Mouse (Mus musculus) MEL (cell line): ENCODE results near the gene Vps50. TPM values are rescaled to one million over a fixed set of nuclear protein-coding genes. Genes with fewer than 3 reads are reported as not detected.

ENCODE experiments used
- DNase-seq: peaks from one replicate; pipeline ENCODE4 v3.0.0; 2011; ENCODE audit warnings: low read depth, low spot score
- H3K27ac ChIP-seq: 2 replicates; pipeline ENCODE4 v1.5.1; 2012; ENCODE audit warnings: low read depth, mild to moderate bottlenecking, control low read depth, low read length, moderate library complexity; ENCODE audit not compliant: control insufficient read depth
- H3K27me3 ChIP-seq, 2 experiments: fragments of 150-350 bp in 1 of 2; sonication (generic) in 1 of 2; 2 replicates each; pipeline ENCODE4 v1.6.1; 2012; ENCODE audit warnings: low read length in 2 of 2, mild to moderate bottlenecking in 2 of 2, improper control_type of control experiment in 1 of 2, moderate library complexity in 1 of 2; ENCODE audit not compliant: insufficient read depth in 2 of 2, control insufficient read depth in 1 of 2
- H3K36me3 ChIP-seq, 2 experiments: 2 replicates each; pipeline ENCODE4 v1.6.1; 2012 to 2014; ENCODE audit warnings: low read length in 2 of 2, improper control_type of control experiment in 1 of 2, inconsistent platforms in 1 of 2, mild to moderate bottlenecking in 1 of 2; ENCODE audit not compliant: insufficient read depth in 2 of 2, control insufficient read depth in 1 of 2
- H3K4me1 ChIP-seq, 2 experiments: fragments of 150-350 bp in 1 of 2; sonication (generic) in 1 of 2; 2 replicates each; pipeline ENCODE4 v1.6.1; 2012; ENCODE audit warnings: low read length in 2 of 2, improper control_type of control experiment in 1 of 2, mild to moderate bottlenecking in 1 of 2; ENCODE audit not compliant: insufficient read depth in 2 of 2, control insufficient read depth in 1 of 2
- H3K4me3 ChIP-seq, 2 experiments: fragments of 150-350 bp in 1 of 2; sonication (generic) in 1 of 2; 2 replicates each; pipeline ENCODE4 v1.5.1; 2012; ENCODE audit warnings: low read depth in 2 of 2, low read length in 2 of 2, mild to moderate bottlenecking in 2 of 2, moderate library complexity in 2 of 2, control low read depth in 1 of 2, improper control_type of control experiment in 1 of 2; ENCODE audit not compliant: control insufficient read depth in 1 of 2, insufficient read depth in 1 of 2
- H3K79me2 ChIP-seq: 2 replicates; pipeline ENCODE4 v1.6.1; 2012; ENCODE audit warnings: mild to moderate bottlenecking, low read length, moderate library complexity; ENCODE audit not compliant: control insufficient read depth, poor library complexity, insufficient read depth
- H3K9ac ChIP-seq: 2 replicates; pipeline ENCODE4 v1.6.1; 2012; ENCODE audit warnings: low read depth, mild to moderate bottlenecking, control low read depth, low read length, moderate library complexity; ENCODE audit not compliant: control insufficient read depth, poor library complexity, severe bottlenecking
- H3K9me3 ChIP-seq: fragments of 150-350 bp; sonication (generic); replicated peaks from 2 replicates; pipeline ENCODE4 v1.6.1; 2012; ENCODE audit warnings: mild to moderate bottlenecking, low read length, improper control_type of control experiment, moderate library complexity; ENCODE audit not compliant: insufficient read depth
- CHD1 ChIP-seq: IDR thresholded peaks from 2 replicates; pipeline ENCODE4 v1.6.1; 2012; ENCODE audit warnings: low read depth, mild to moderate bottlenecking, inconsistent platforms, low read length, improper control_type of control experiment
- CHD2 ChIP-seq: IDR thresholded peaks from 2 replicates; pipeline ENCODE4 v1.6.1; 2011; ENCODE audit warnings: low read length, improper control_type of control experiment
- E2F4 ChIP-seq: IDR thresholded peaks from 2 replicates; pipeline ENCODE4 v1.6.1; 2011; ENCODE audit warnings: low read depth, low read length, improper control_type of control experiment, borderline replicate concordance
- ELF1 ChIP-seq: IDR thresholded peaks from 2 replicates; pipeline ENCODE4 v1.6.1; 2014; ENCODE audit warnings: low read depth, mild to moderate bottlenecking, inconsistent platforms, low read length, improper control_type of control experiment, moderate library complexity
- EP300 ChIP-seq, 2 experiments: IDR thresholded peaks; 2 replicates each; pipeline ENCODE4 v1.6.1; 2011; ENCODE audit warnings: improper control_type of control experiment in 2 of 2, low read length in 2 of 2, low read depth in 1 of 2, mild to moderate bottlenecking in 1 of 2
- ETS1 ChIP-seq: IDR thresholded peaks from 2 replicates; pipeline ENCODE4 v1.6.1; 2012; ENCODE audit warnings: low read depth, mild to moderate bottlenecking, inconsistent platforms, low read length, improper control_type of control experiment, moderate library complexity
- GABPA ChIP-seq: IDR thresholded peaks from 2 replicates; pipeline ENCODE4 v1.6.1; 2012; ENCODE audit warnings: low read depth, mild to moderate bottlenecking, inconsistent platforms, low read length, improper control_type of control experiment, moderate library complexity
- GATA1 ChIP-seq: IDR thresholded peaks from 2 replicates; pipeline ENCODE4 v1.6.1; 2011; ENCODE audit warnings: low read depth, low read length, improper control_type of control experiment
- HCFC1 ChIP-seq: IDR thresholded peaks from 2 replicates; pipeline ENCODE4 v1.6.1; 2012; ENCODE audit warnings: low read depth, mild to moderate bottlenecking, inconsistent platforms, low read length, improper control_type of control experiment, moderate library complexity
- JUND ChIP-seq: IDR thresholded peaks from 2 replicates; pipeline ENCODE4 v1.6.1; 2011; ENCODE audit warnings: low read depth, mild to moderate bottlenecking, improper control_type of control experiment, low read length
- KAT2A ChIP-seq: conservative IDR thresholded peaks from 2 replicates; pipeline ENCODE4 v1.6.1; 2012; ENCODE audit warnings: low read depth, low read length, improper control_type of control experiment, inconsistent platforms
- MEF2A ChIP-seq: IDR thresholded peaks from 2 replicates; pipeline ENCODE4 v1.6.1; 2014; ENCODE audit warnings: low read depth, mild to moderate bottlenecking, inconsistent platforms, low read length, improper control_type of control experiment; ENCODE audit not compliant: poor library complexity, insufficient replicate concordance, severe bottlenecking; ENCODE audit errors: extremely low read depth
- MXI1 ChIP-seq: IDR thresholded peaks from 2 replicates; pipeline ENCODE4 v1.6.1; 2011; ENCODE audit warnings: mild to moderate bottlenecking, low read depth, low read length, improper control_type of control experiment
- MYB ChIP-seq: IDR thresholded peaks from 2 replicates; pipeline ENCODE4 v1.6.1; 2011; ENCODE audit warnings: mild to moderate bottlenecking, low read depth, low read length, improper control_type of control experiment
- NELFE ChIP-seq: IDR thresholded peaks from 2 replicates; pipeline ENCODE4 v1.6.1; 2011; ENCODE audit warnings: low read depth, low read length, improper control_type of control experiment
- POLR2AphosphoS5 ChIP-seq: IDR thresholded peaks from 2 replicates; pipeline ENCODE4 v1.6.1; 2012; ENCODE audit warnings: low read depth, borderline replicate concordance, mild to moderate bottlenecking, inconsistent platforms, low read length, moderate library complexity, mixed read lengths
- RAD21 ChIP-seq: IDR thresholded peaks from 2 replicates; pipeline ENCODE4 v1.6.1; 2011; ENCODE audit warnings: mild to moderate bottlenecking, low read depth, low read length, improper control_type of control experiment
- TAL1 ChIP-seq: IDR thresholded peaks from 2 replicates; pipeline ENCODE4 v1.6.1; 2012; ENCODE audit warnings: mild to moderate bottlenecking, inconsistent platforms, low read length, moderate library complexity, mixed read lengths
- TBP ChIP-seq: IDR thresholded peaks from 2 replicates; pipeline ENCODE4 v1.8.0; 2011; ENCODE audit warnings: low read depth, low read length, improper control_type of control experiment
- TCF12 ChIP-seq: IDR thresholded peaks from 2 replicates; pipeline ENCODE4 v1.6.1; 2014; ENCODE audit warnings: low read depth, mild to moderate bottlenecking, inconsistent platforms, low read length, improper control_type of control experiment, moderate library complexity
- UBTF ChIP-seq: IDR thresholded peaks from 2 replicates; pipeline ENCODE4 v1.6.1; 2012; ENCODE audit warnings: low read depth, mild to moderate bottlenecking, inconsistent platforms, low read length, improper control_type of control experiment, moderate library complexity, borderline replicate concordance; ENCODE audit not compliant: insufficient read depth
- USF1 ChIP-seq: IDR thresholded peaks from 2 replicates; pipeline ENCODE4 v1.6.1; 2014; ENCODE audit warnings: low read depth, mild to moderate bottlenecking, inconsistent platforms, low read length, improper control_type of control experiment, moderate library complexity
- USF2 ChIP-seq, 2 experiments: IDR thresholded peaks; 2 replicates each; pipeline ENCODE4 v1.6.1; 2011 to 2012; ENCODE audit warnings: improper control_type of control experiment in 2 of 2, low read length in 2 of 2, borderline replicate concordance in 1 of 2, inconsistent platforms in 1 of 2, low read depth in 1 of 2, mild to moderate bottlenecking in 1 of 2; ENCODE audit not compliant: insufficient read depth in 1 of 2
- ZC3H11A ChIP-seq: IDR thresholded peaks from 2 replicates; pipeline ENCODE4 v1.6.1; 2012; ENCODE audit warnings: low read depth, mild to moderate bottlenecking, inconsistent platforms, low read length, improper control_type of control experiment
- ZKSCAN1 ChIP-seq: IDR thresholded peaks from 2 replicates; pipeline ENCODE4 v1.6.1; 2012; ENCODE audit warnings: low read depth, mild to moderate bottlenecking, inconsistent platforms, low read length, improper control_type of control experiment, moderate library complexity
- ZNF384 ChIP-seq: IDR thresholded peaks from 2 replicates; pipeline ENCODE4 v1.6.1; 2012; ENCODE audit warnings: low read depth, mild to moderate bottlenecking, inconsistent platforms, low read length, improper control_type of control experiment
- polyA plus RNA-seq, 2 experiments: library from polyadenylated mRNA; stranded (reverse) in 1 of 2; unstranded in 1 of 2; fragments of >175 nt in 1 of 2; fragments of >200 nt in 1 of 2; gene quantifications; 2 replicates each; pipeline versions ENCODE4 v1.2.1 to v1.2.4; 2012; ENCODE audit warnings: low replicate concordance in 2 of 2, low read depth in 1 of 2; ENCODE audit not compliant: insufficient read length in 2 of 2, insufficient read depth in 1 of 2, missing spikeins in 1 of 2
- total RNA-seq: library from RNA; depleted of rRNA; stranded (reverse); fragments of 300-350 nt; gene quantifications from 2 replicates; pipeline ENCODE4 v1.2.3, GENCODE M21; 2012

The Vps50 gene
- total and polyA plus RNA-seq, 3 experiments = 13.5 to 20.2 TPM; not detected in 1

- no peaks in the 10 kb centered on the region for H3K4me1 ChIP-seq
- no peak overlapping the region for H3K4me3 ChIP-seq
- peaks cover 0 to 3% of the 10 kb centered on the region in 2 experiments; a peak in 1 of 4 replicates for H3K36me3 ChIP-seq
- TF ChIP-seq TBP (no peak), E2F4 (no peak), ETS1 (no peak), CHD1 (no peak), KAT2A (no peak), USF2 (IDR thresholded peaks at IDR 0.05; ENCODE audit: borderline replicate concordance in 1 of 2, insufficient read depth in 1 of 2, low read depth in 1 of 2, low read length in 2 of 2) (no peak), ZKSCAN1 (no peak), TCF12 (no peak), MXI1 (no peak), GABPA (no peak), JUND (no peak), CHD2 (no peak)
- TF ChIP-seq, all 39 proteins: peak for 0
- Histone ChIP-seq H3K27ac (no peak overlapping the region), H3K9me3 (no peaks in the 10 kb centered on the region), H3K79me2 (peaks cover 3% of the 10 kb centered on the region), H3K9ac (no peak overlapping the region), H3K27me3 (no peaks in the 10 kb centered on the region)
- no peak for DNase-seq
Measured at GRCm38 (mm10) chr6:3511612-3512011, 13.4 kb downstream of the Vps50 start.

DNA sequence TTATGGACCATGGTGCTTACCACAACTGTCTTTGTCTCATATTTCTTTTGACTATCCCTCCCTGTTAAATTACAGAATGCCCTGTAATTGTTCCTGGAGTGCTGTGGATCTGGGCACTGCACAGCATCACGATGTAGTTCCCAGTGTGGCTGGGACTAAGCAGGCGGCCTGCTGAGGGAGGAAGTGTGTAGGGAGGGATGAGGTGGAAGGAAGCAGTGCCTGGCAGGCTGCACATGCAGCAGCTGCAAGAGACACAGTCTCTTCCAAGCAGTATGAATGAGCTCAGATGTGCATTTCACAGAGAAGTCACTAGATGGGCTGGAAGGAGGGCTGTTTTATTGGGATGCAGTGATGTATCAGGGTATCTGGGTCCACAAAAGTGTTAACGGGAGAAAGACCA is 14.4 kb downstream of the Vps50 start:
- no peak for DNase-seq
- Histone ChIP-seq H3K27me3 (no peaks in the 10 kb centered on the region), H3K4me3 (no peak overlapping the region), H3K27ac (no peak overlapping the region), H3K79me2 (peaks cover 3% of the 10 kb centered on the region), H3K4me1 (no peaks in the 10 kb centered on the region), H3K9me3 (no peaks in the 10 kb centered on the region), H3K9ac (no peak overlapping the region), H3K36me3 (peaks cover 0 to 3% of the 10 kb centered on the region in 2 experiments; a peak in 1 of 4 replicates)
- TF ChIP-seq ELF1 (no peak), ZC3H11A (no peak), TAL1 (no peak), CHD1 (no peak), GATA1 (no peak), EP300 (IDR thresholded peaks at IDR 0.05; ENCODE audit: low read depth in 1 of 2, low read length in 2 of 2) (no peak), CHD2 (no peak), USF1 (no peak), ZNF384 (no peak), KAT2A (no peak), MYB (no peak), UBTF (no peak), MEF2A (no peak), RAD21 (no peak), JUND (no peak), TCF12 (no peak), POLR2AphosphoS5 (no peak), HCFC1 (no peak), NELFE (no peak), TBP (no peak)
